Mouse (Mus musculus) stomach, embryonic 14.5 days (tissue): Measurements from ENCODE around the gene Sdhc. TPM values are rescaled to one million over a fixed set of nuclear protein-coding genes. Genes with fewer than 3 reads are reported as not detected.
A peak's percentile ranks its signal among the peaks of the same experiment; 100 is the strongest.

Experiments
- ATAC-seq: fragments of 200-750 bp; cut with Nextera tagmentation; 2 replicates; pipeline ENCODE4 v1.8.0; 2017; ENCODE audit warnings: low read depth, moderate TSS enrichment; ENCODE audit not compliant: insufficient number of reproducible peaks, insufficient read depth, low FRiP score
- H3K27ac ChIP-seq: fragments of 300-500 bp; sonication (generic); 2 replicates; pipeline ENCODE4 v1.5.1; 2014; ENCODE audit warnings: mild to moderate bottlenecking, low read length, moderate library complexity, mixed read lengths
- H3K27me3 ChIP-seq: fragments of 300-500 bp; sonication (generic); 2 replicates; pipeline ENCODE4 v1.6.1; 2014; ENCODE audit warnings: low read length, control low read depth, mixed read lengths; ENCODE audit not compliant: control insufficient read depth, insufficient read depth
- H3K36me3 ChIP-seq: fragments of 300-500 bp; sonication (generic); 2 replicates; pipeline ENCODE4 v1.6.1; 2014; ENCODE audit warnings: mild to moderate bottlenecking, control low read depth, low read length, moderate library complexity, mixed read lengths; ENCODE audit not compliant: control insufficient read depth, insufficient read depth
- H3K4me1 ChIP-seq: fragments of 300-500 bp; sonication (generic); 2 replicates; pipeline ENCODE4 v1.6.1; 2014; ENCODE audit warnings: low read length, control low read depth, mixed read lengths; ENCODE audit not compliant: control insufficient read depth, insufficient read depth
- H3K4me2 ChIP-seq: fragments of 300-500 bp; sonication (generic); replicated peaks from 2 replicates; pipeline ENCODE4 v1.6.1; 2014; ENCODE audit warnings: low read depth, low read length, control low read depth
- H3K4me3 ChIP-seq: fragments of 300-500 bp; sonication (generic); 2 replicates; pipeline ENCODE4 v1.5.1; 2014; ENCODE audit warnings: low read depth, low read length, control low read depth
- H3K9ac ChIP-seq: fragments of 300-500 bp; sonication (generic); replicated peaks from 2 replicates; pipeline ENCODE4 v1.6.1; 2014; ENCODE audit warnings: low read depth, mild to moderate bottlenecking, control low read depth, low read length, moderate library complexity, mixed read lengths
- H3K9me3 ChIP-seq: fragments of 300-500 bp; sonication (generic); 2 replicates; pipeline ENCODE4 v1.6.1; 2016; ENCODE audit warnings: low read depth, low read length, control low read depth; ENCODE audit not compliant: control insufficient read depth
- WGBS: fragments of 180-500 bp; shearing (Covaris S2); extraction: QIAGEN DNeasy Blood & Tissue Kit; methylation state at CpG from one replicate; pipeline ENCODE4 v1.1.7; 2014; 5-methylcytosine and 5-hydroxymethylcytosine counted together
- polyA plus RNA-seq: library from polyadenylated mRNA; unstranded; fragments of >200 nt; fragmentation: Nextera tagmentation; extraction: Ambion mirVana; gene quantifications from 2 replicates; pipeline ENCODE4 v1.2.1, GENCODE M21; 2014

Gene Sdhc
- polyA plus RNA-seq, 1 experiment from 2014 or later = 311 TPM

GRCm38 (mm10) chr1:171179487-171180171 lies 29.2 kb upstream of the Sdhc start:
- Histone ChIP-seq H3K4me2 (no peak overlapping the region), H3K36me3 (no peaks in the 10 kb centered on the region), H3K4me3 (no peak overlapping the region), H3K9me3 (no peaks in the 10 kb centered on the region), H3K9ac (no peak overlapping the region), H3K27me3 (no peaks in the 10 kb centered on the region), H3K4me1 (no peaks in the 10 kb centered on the region), H3K27ac (no peak overlapping the region)
- no peak for ATAC-seq
- WGBS = 59% methylated on average over 5 of the region's 5 CpGs

- Histone ChIP-seq H3K4me2 (no peak overlapping the region), H3K9ac (no peak overlapping the region), H3K27me3 (no peaks in the 10 kb centered on the region), H3K4me1 (no peaks in the 10 kb centered on the region), H3K4me3 (no peak overlapping the region), H3K36me3 (no peaks in the 10 kb centered on the region), H3K9me3 (no peaks in the 10 kb centered on the region), H3K27ac (no peak overlapping the region)
- 94% methylated on average over 8 of the region's 8 CpGs for WGBS
- ATAC-seq = no peak
Measured at GRCm38 (mm10) chr1:171172779-171173178, 22.4 kb upstream of the Sdhc start.

- no peak overlapping the region for H3K9ac ChIP-seq
- H3K27me3 ChIP-seq = no peaks in the 10 kb centered on the region
- no peak overlapping the region for H3K4me3 ChIP-seq
- no peaks in the 10 kb centered on the region for H3K36me3 ChIP-seq
- no peak overlapping the region for H3K4me2 ChIP-seq
- no peak for ATAC-seq
- peak overlapping the region; percentile 27; the same call in 1 of the 2 replicates for H3K27ac ChIP-seq
- H3K9me3 ChIP-seq = no peaks in the 10 kb centered on the region
- 68% methylated on average over 3 of the region's 3 CpGs for WGBS
- no peaks in the 10 kb centered on the region for H3K4me1 ChIP-seq
Measured at GRCm38 (mm10) chr1:171171138-171171537, 20.7 kb upstream of the Sdhc start.

- no peak overlapping the region for H3K4me2 ChIP-seq
- WGBS = 38% methylated on average over 3 of the region's 3 CpGs
- no peak overlapping the region for H3K27ac ChIP-seq
- H3K36me3 ChIP-seq = no peaks in the 10 kb centered on the region
- no peak overlapping the region for H3K9ac ChIP-seq
- H3K4me3 ChIP-seq = no peak overlapping the region
- ATAC-seq = no peak
- no peaks in the 10 kb centered on the region for H3K4me1 ChIP-seq
- no peaks in the 10 kb centered on the region for H3K27me3 ChIP-seq
- no peaks in the 10 kb centered on the region for H3K9me3 ChIP-seq
Measured at GRCm38 (mm10) chr1:171169913-171170312, 19.5 kb upstream of the Sdhc start.

- no peak overlapping the region for H3K27ac ChIP-seq
- no peaks in the 10 kb centered on the region for H3K36me3 ChIP-seq
- H3K9ac ChIP-seq = no peak overlapping the region
- no peaks in the 10 kb centered on the region for H3K9me3 ChIP-seq
- ATAC-seq = no peak
- no peaks in the 10 kb centered on the region for H3K4me1 ChIP-seq
- no peak overlapping the region for H3K4me3 ChIP-seq
- H3K4me2 ChIP-seq = no peak overlapping the region
- H3K27me3 ChIP-seq = no peaks in the 10 kb centered on the region
- WGBS = 83% methylated on average over 12 of the region's 12 CpGs
Measured at GRCm38 (mm10) chr1:171168906-171169305, 18.5 kb upstream of the Sdhc start.

- no peak for ATAC-seq
- no peak overlapping the region for H3K4me2 ChIP-seq
- H3K36me3 ChIP-seq = no peaks in the 10 kb centered on the region
- H3K4me3 ChIP-seq = no peak overlapping the region
- 62% methylated on average over 5 of the region's 5 CpGs for WGBS
- H3K27ac ChIP-seq = no peak overlapping the region
- no peak overlapping the region for H3K9ac ChIP-seq
- no peaks in the 10 kb centered on the region for H3K27me3 ChIP-seq
- no peaks in the 10 kb centered on the region for H3K4me1 ChIP-seq
- H3K9me3 ChIP-seq = no peaks in the 10 kb centered on the region
Measured at GRCm38 (mm10) chr1:171165629-171166345, 15.4 kb upstream of the Sdhc start.

GRCm38 (mm10) chr1:171164258-171164657 lies 13.9 kb upstream of the Sdhc start:
- no peak overlapping the region for H3K27ac ChIP-seq
- ATAC-seq = no peak
- no peak overlapping the region for H3K9ac ChIP-seq
- no peak overlapping the region for H3K4me3 ChIP-seq
- no peaks in the 10 kb centered on the region for H3K9me3 ChIP-seq
- H3K4me2 ChIP-seq = no peak overlapping the region
- H3K36me3 ChIP-seq = no peaks in the 10 kb centered on the region
- 0 out of 2 replicates have a peak, but pooled peaks cover 8% of the 10 kb centered on the region for H3K4me1 ChIP-seq
- no peaks in the 10 kb centered on the region for H3K27me3 ChIP-seq
- WGBS = 37% methylated on average over 3 of the region's 3 CpGs

- H3K36me3 ChIP-seq = no peaks in the 10 kb centered on the region
- H3K4me2 ChIP-seq = no peak overlapping the region
- 0 out of 2 replicates have a peak, but pooled peaks cover 8% of the 10 kb centered on the region for H3K4me1 ChIP-seq
- H3K27ac ChIP-seq = no peak overlapping the region
- no peak overlapping the region for H3K9ac ChIP-seq
- H3K27me3 ChIP-seq = no peaks in the 10 kb centered on the region
- no peaks in the 10 kb centered on the region for H3K9me3 ChIP-seq
- no peak for ATAC-seq
- H3K4me3 ChIP-seq = no peak overlapping the region
- 90% methylated on average over 3 of the region's 3 CpGs for WGBS
Measured at GRCm38 (mm10) chr1:171162526-171162925, 12.1 kb upstream of the Sdhc start.
